Mouse (Mus musculus) stomach, postnatal 0 days (tissue): ENCODE data around the gene Bcar3.

Experiments
- CTCF ChIP-seq: IDR thresholded peaks from 2 replicates; pipeline ENCODE4 v1.5.1; 2016; ENCODE audit warnings: antibody characterized with exemption, low read depth, mild to moderate bottlenecking, moderate library complexity
- EP300 ChIP-seq: optimal IDR thresholded peaks from 2 replicates; pipeline ENCODE3; 2016; ENCODE audit warnings: antibody characterized with exemption

DNA sequence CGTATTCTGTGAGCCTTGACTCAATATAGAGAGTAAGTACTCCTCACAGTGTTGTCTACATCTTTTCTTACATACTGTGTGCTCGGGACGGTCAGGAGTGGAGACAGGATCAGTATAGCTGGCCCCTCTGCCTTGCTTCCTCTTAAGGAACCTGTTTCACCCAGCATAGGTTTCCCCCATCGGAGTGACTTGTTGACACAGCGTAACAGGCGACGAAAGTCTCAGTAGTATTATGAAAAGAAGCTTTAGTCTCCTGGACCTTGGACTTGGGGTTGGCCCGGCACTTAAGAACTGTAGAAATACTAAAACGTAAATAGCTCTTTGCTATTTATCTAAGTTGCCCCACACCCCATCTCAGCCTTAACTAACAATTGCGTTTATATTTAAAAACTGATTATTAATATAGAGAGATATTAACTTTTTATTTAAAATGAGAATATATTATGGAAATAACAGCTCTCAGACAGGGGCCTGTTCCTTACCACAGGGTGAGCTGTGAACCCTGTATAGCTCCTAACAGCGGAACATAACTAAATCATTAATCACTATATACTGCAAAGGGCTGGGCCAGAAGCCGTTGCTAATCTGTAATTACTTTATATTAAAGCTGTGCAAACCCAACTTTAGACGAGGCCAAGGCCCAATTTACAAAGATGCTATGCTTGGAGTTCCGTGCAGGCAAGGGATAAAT lies 176.5 kb downstream of the Bcar3 start:
- TF ChIP-seq CTCF (no peak), EP300 (no peak)
